Mouse (Mus musculus) lung, postnatal 0 days (tissue): ENCODE measurements at regions not wholly inside any gene's neighbourhood (a gene's known extent, or its start where the extent isn't known, plus 50 kb on each side); places are given as distances from the start of the nearest gene placed in this dataset.

Experiments
- ATAC-seq: fragments of 200-750 bp; cut with Nextera tagmentation; 2 replicates; pipeline ENCODE4 v1.8.0; 2017; ENCODE audit warnings: moderate library complexity
- DNase-seq: peaks from one replicate; pipeline ENCODE4 v3.0.0-alpha.2; 2016; ENCODE audit warnings: low spot score
- H3K27ac ChIP-seq: fragments of 300-500 bp; sonication (generic); 2 replicates; pipeline ENCODE4 v1.5.1; 2014; ENCODE audit warnings: antibody characterized with exemption, mild to moderate bottlenecking, low read length, mixed read lengths
- H3K27me3 ChIP-seq: fragments of 300-500 bp; sonication (generic); replicated peaks from 2 replicates; pipeline ENCODE4 v1.6.1; 2014; ENCODE audit warnings: low read length, mixed read lengths; ENCODE audit not compliant: insufficient read depth
- H3K36me3 ChIP-seq: fragments of 300-500 bp; sonication (generic); 2 replicates; pipeline ENCODE4 v1.6.1; 2014; ENCODE audit warnings: low read length, mixed read lengths; ENCODE audit not compliant: insufficient read depth
- H3K4me1 ChIP-seq: fragments of 300-500 bp; sonication (generic); 2 replicates; pipeline ENCODE4 v1.6.1; 2014; ENCODE audit warnings: antibody characterized with exemption, low read depth, low read length, mixed read lengths; ENCODE audit not compliant: insufficient read depth
- H3K4me2 ChIP-seq: fragments of 300-500 bp; sonication (generic); replicated peaks from 2 replicates; pipeline ENCODE4 v1.6.1; 2014; ENCODE audit warnings: low read depth, mild to moderate bottlenecking, low read length, moderate library complexity, mixed read lengths
- H3K4me3 ChIP-seq: fragments of 300-500 bp; sonication (generic); 2 replicates; pipeline ENCODE4 v1.5.1; 2014; ENCODE audit warnings: low read depth, low read length
- H3K9ac ChIP-seq: fragments of 300-500 bp; sonication (generic); replicated peaks from 2 replicates; pipeline ENCODE4 v1.6.1; 2014; ENCODE audit warnings: low read depth, mild to moderate bottlenecking
- H3K9me3 ChIP-seq: fragments of 300-500 bp; sonication (generic); 2 replicates; pipeline ENCODE4 v1.6.1; 2016; ENCODE audit warnings: low read length, mixed read lengths
- CTCF ChIP-seq: IDR thresholded peaks from 2 replicates; pipeline ENCODE4 v1.5.1; 2016; ENCODE audit warnings: antibody characterized with exemption, mild to moderate bottlenecking
- EP300 ChIP-seq: IDR thresholded peaks from 2 replicates; pipeline ENCODE4 v1.6.1; 2016; ENCODE audit warnings: antibody characterized with exemption, mild to moderate bottlenecking, control low read depth
- WGBS: fragments of 180-500 bp; shearing (Covaris S2); extraction: QIAGEN DNeasy Blood & Tissue Kit; methylation state at CpG from one replicate; pipeline ENCODE4 v1.1.7; 2014; 5-methylcytosine and 5-hydroxymethylcytosine counted together

- Histone ChIP-seq H3K4me2 (no peak overlapping the region), H3K27ac (no peak overlapping the region), H3K9me3 (no peaks in the 10 kb centered on the region), H3K9ac (no peak overlapping the region), H3K4me1 (no peaks in the 10 kb centered on the region; the same call in 1 of the 2 replicates), H3K27me3 (no peaks in the 10 kb centered on the region), H3K4me3 (no peak overlapping the region), H3K36me3 (no peaks in the 10 kb centered on the region)
- DNase-seq (no peak), ATAC-seq (no peak)
- TF ChIP-seq CTCF (no peak), EP300 (no peak)
Measured at GRCm38 (mm10) chr16:95802641-95803040, 100.8 kb downstream of the Ets2 start.

GRCm38 (mm10) chr16:95802207-95802606 lies 100.3 kb downstream of the Ets2 start:
- Histone ChIP-seq H3K36me3 (no peaks in the 10 kb centered on the region), H3K9me3 (no peaks in the 10 kb centered on the region), H3K9ac (no peak overlapping the region), H3K4me3 (no peak overlapping the region), H3K4me1 (no peaks in the 10 kb centered on the region; the same call in 1 of the 2 replicates), H3K4me2 (no peak overlapping the region), H3K27ac (no peak overlapping the region), H3K27me3 (no peaks in the 10 kb centered on the region)
- ATAC-seq: no peak
- WGBS: 66% methylated on average over 4 of the region's 4 CpGs
- no peak for TF ChIP-seq CTCF
- TF ChIP-seq EP300: no peak
- DNase-seq: no peak

- DNase-seq (peak; percentile 46), ATAC-seq (peak; percentile 43; the same call in 1 of the 2 replicates)
- Histone ChIP-seq H3K36me3 (no peaks in the 10 kb centered on the region), H3K9ac (no peak overlapping the region), H3K4me2 (no peak overlapping the region), H3K4me3 (no peak overlapping the region), H3K27me3 (no peaks in the 10 kb centered on the region), H3K4me1 (no peaks in the 10 kb centered on the region; the same call in 1 of the 2 replicates), H3K27ac (peak overlapping the region; percentile 38; the same call in 1 of the 2 replicates), H3K9me3 (no peaks in the 10 kb centered on the region)
- WGBS: 58% methylated on average over 7 of the region's 7 CpGs
- TF ChIP-seq CTCF: no peak
- TF ChIP-seq EP300: no peak
Measured at GRCm38 (mm10) chr16:95800911-95801442, 99.1 kb downstream of the Ets2 start.

GRCm38 (mm10) chr16:95798582-95798981 lies 96.7 kb downstream of the Ets2 start:
- Histone ChIP-seq H3K9me3 (no peaks in the 10 kb centered on the region), H3K4me1 (no peaks in the 10 kb centered on the region; the same call in 1 of the 2 replicates), H3K36me3 (no peaks in the 10 kb centered on the region), H3K9ac (no peak overlapping the region), H3K27ac (no peak overlapping the region), H3K4me3 (no peak overlapping the region), H3K4me2 (no peak overlapping the region), H3K27me3 (no peaks in the 10 kb centered on the region)
- WGBS: 61% methylated on average over 9 of the region's 9 CpGs
- TF ChIP-seq EP300 (no peak), CTCF (no peak)
- no peak for ATAC-seq
- no peak for DNase-seq

GRCm38 (mm10) chr16:95798099-95798498 lies 96.2 kb downstream of the Ets2 start:
- no peak for DNase-seq
- Histone ChIP-seq H3K27me3 (no peaks in the 10 kb centered on the region), H3K27ac (no peak overlapping the region), H3K36me3 (no peaks in the 10 kb centered on the region), H3K4me1 (no peaks in the 10 kb centered on the region; the same call in 1 of the 2 replicates), H3K9ac (no peak overlapping the region), H3K4me2 (no peak overlapping the region), H3K4me3 (no peak overlapping the region), H3K9me3 (no peaks in the 10 kb centered on the region)
- WGBS: 75% methylated on average over 11 of the region's 11 CpGs
- ATAC-seq: no peak
- TF ChIP-seq EP300 (no peak), CTCF (no peak)

GRCm38 (mm10) chr16:95797141-95797540 lies 95.3 kb downstream of the Ets2 start:
- no peaks in the 10 kb centered on the region for H3K9me3 ChIP-seq
- no peak overlapping the region for H3K4me3 ChIP-seq
- no peak overlapping the region for H3K4me2 ChIP-seq
- DNase-seq (peak; percentile 37), ATAC-seq (no peak)
- no peaks in the 10 kb centered on the region for H3K27me3 ChIP-seq
- H3K27ac ChIP-seq: no peak overlapping the region
- H3K9ac ChIP-seq: no peak overlapping the region
- no peaks in the 10 kb centered on the region; the same call in 1 of the 2 replicates for H3K4me1 ChIP-seq
- 58% methylated on average over 2 of the region's 2 CpGs for WGBS
- H3K36me3 ChIP-seq: no peaks in the 10 kb centered on the region
- no peak for TF ChIP-seq EP300
- TF ChIP-seq CTCF: no peak

GRCm38 (mm10) chr16:95794876-95795275 lies 93.0 kb downstream of the Ets2 start:
- H3K36me3 ChIP-seq: no peaks in the 10 kb centered on the region
- no peak overlapping the region for H3K4me3 ChIP-seq
- H3K4me1 ChIP-seq: no peaks in the 10 kb centered on the region
- H3K9me3 ChIP-seq: no peaks in the 10 kb centered on the region
- peak overlapping the region; percentile 76 for H3K27ac ChIP-seq
- no peak overlapping the region for H3K9ac ChIP-seq
- ATAC-seq (0 out of 2 replicates have a peak, but pooled peaks have one; percentile 14), DNase-seq (peak; percentile 62)
- TF ChIP-seq CTCF: no peak
- TF ChIP-seq EP300: no peak
- 55% methylated on average over 8 of the region's 8 CpGs for WGBS
- H3K27me3 ChIP-seq: no peaks in the 10 kb centered on the region
- peak overlapping the region; percentile 27; the same call in 1 of the 2 replicates for H3K4me2 ChIP-seq
